Mouse (Mus musculus) bone marrow macrophage, adult 2 months (primary cell): ENCODE data around the gene Agrp.

ENCODE experiments used
- CTCF ChIP-seq: IDR thresholded peaks from 2 replicates; pipeline ENCODE4 v1.5.1; 2012; ENCODE audit warnings: low read depth, mild to moderate bottlenecking, low read length, moderate library complexity
- POLR2A ChIP-seq: IDR thresholded peaks from 2 replicates; pipeline ENCODE4 v1.6.1; 2012; ENCODE audit warnings: mild to moderate bottlenecking, low read depth, low read length, borderline replicate concordance

DNA sequence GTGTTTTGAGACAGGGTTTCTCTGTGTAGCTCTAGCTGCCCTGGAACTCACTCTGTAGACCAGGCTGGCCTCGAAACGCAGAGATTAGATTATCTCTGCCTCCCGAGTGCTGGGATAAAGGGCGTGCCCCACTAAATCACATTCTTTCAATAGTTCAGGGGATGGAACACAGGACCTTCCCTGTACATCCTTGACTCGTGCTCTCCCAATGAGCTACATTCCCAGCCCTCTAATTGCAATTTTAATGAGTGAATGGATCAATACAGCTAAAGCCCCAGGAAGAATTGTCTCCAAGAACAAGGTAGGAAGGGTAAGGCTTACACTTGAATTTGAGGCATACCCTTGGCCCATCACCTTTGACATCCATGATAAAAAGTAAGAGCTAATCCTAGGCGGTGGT is 38.4 kb downstream of the Agrp start:
- TF ChIP-seq POLR2A (no peak), CTCF (no peak)
